Mouse (Mus musculus) kidney, embryonic 16.5 days (tissue): Measurements from ENCODE around the gene Eya3. TPM values are rescaled to one million over a fixed set of nuclear protein-coding genes. Genes with fewer than 3 reads are reported as not detected.
"Not testable (repeated sequence)": the region's sequence is repeated elsewhere in the genome, so short reads cannot be mapped to it uniquely, and the experiment has no call there.

ENCODE experiments used
- ATAC-seq: fragments of 200-750 bp; cut with Nextera tagmentation; 2 replicates; pipeline ENCODE4 v1.8.0; 2017; ENCODE audit warnings: moderate TSS enrichment; ENCODE audit not compliant: low FRiP score, low TSS enrichment
- H3K27ac ChIP-seq: fragments of 300-500 bp; sonication (generic); 2 replicates; pipeline ENCODE4 v1.5.1; 2014; ENCODE audit warnings: low read length
- H3K27me3 ChIP-seq: fragments of 300-500 bp; sonication (generic); 2 replicates; pipeline ENCODE4 v1.6.1; 2014; ENCODE audit warnings: low read length, control low read depth, mixed read lengths; ENCODE audit not compliant: insufficient read depth
- H3K36me3 ChIP-seq: fragments of 300-500 bp; sonication (generic); 2 replicates; pipeline ENCODE4 v1.6.1; 2014; ENCODE audit warnings: low read length, control low read depth, mixed read lengths; ENCODE audit not compliant: insufficient read depth
- H3K4me1 ChIP-seq: fragments of 300-500 bp; sonication (generic); 2 replicates; pipeline ENCODE4 v1.6.1; 2014; ENCODE audit warnings: low read length, control low read depth, mixed read lengths; ENCODE audit not compliant: insufficient read depth
- H3K4me2 ChIP-seq: fragments of 300-500 bp; sonication (generic); replicated peaks from 2 replicates; pipeline ENCODE4 v1.6.1; 2014; ENCODE audit warnings: low read depth, low read length
- H3K4me3 ChIP-seq: fragments of 300-500 bp; sonication (generic); 2 replicates; pipeline ENCODE4 v1.5.1; 2014; ENCODE audit warnings: mild to moderate bottlenecking, low read length
- H3K9ac ChIP-seq: fragments of 300-500 bp; sonication (generic); replicated peaks from 2 replicates; pipeline ENCODE4 v1.6.1; 2014; ENCODE audit warnings: low read length
- H3K9me3 ChIP-seq: fragments of 300-500 bp; sonication (generic); 2 replicates; pipeline ENCODE4 v1.6.1; 2016; ENCODE audit warnings: low read length, control low read depth
- WGBS: fragments of 180-500 bp; shearing (Covaris S2); extraction: QIAGEN DNeasy Blood & Tissue Kit; methylation state at CpG from one replicate; pipeline ENCODE4 v1.1.7; 2014; 5-methylcytosine and 5-hydroxymethylcytosine counted together
- polyA plus RNA-seq: library from polyadenylated mRNA; unstranded; fragments of >200 nt; fragmentation: Nextera tagmentation; extraction: Ambion mirVana; gene quantifications from 2 replicates; pipeline ENCODE4 v1.2.1, GENCODE M21; 2015

Eya3 gene
- polyA plus RNA-seq, 1 experiment from 2014 or later = 29.2 TPM

DNA sequence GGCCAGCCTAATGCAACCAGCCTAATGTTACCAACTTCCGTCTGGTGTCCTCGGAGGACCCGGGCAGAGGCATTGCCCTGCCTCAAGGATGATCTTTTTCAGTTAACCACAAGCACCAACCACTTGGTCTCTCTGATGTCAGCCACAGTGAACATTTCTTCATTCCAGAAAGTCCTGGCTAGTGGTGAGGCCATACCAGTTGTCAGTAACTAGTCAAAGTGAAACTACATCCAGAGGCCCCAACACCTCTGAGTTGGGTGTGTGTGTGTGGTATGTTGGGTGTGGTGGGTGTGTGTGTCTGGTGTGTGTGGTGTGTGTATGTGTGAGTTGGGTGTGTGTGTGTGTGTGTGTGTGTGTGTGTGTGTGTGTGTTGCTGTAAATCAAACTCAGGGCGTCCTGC, 110.0 kb downstream of the Eya3 start:
- Histone ChIP-seq H3K27me3 (no peaks in the 10 kb centered on the region), H3K27ac (no peak overlapping the region), H3K36me3 (no peaks in the 10 kb centered on the region), H3K4me2 (no peak overlapping the region), H3K4me1 (no peaks in the 10 kb centered on the region), H3K4me3 (no peak overlapping the region), H3K9me3 (no peaks in the 10 kb centered on the region), H3K9ac (no peak overlapping the region)
- ATAC-seq = no peak
- WGBS = 91% methylated on average over 4 of the region's 4 CpGs

DNA sequence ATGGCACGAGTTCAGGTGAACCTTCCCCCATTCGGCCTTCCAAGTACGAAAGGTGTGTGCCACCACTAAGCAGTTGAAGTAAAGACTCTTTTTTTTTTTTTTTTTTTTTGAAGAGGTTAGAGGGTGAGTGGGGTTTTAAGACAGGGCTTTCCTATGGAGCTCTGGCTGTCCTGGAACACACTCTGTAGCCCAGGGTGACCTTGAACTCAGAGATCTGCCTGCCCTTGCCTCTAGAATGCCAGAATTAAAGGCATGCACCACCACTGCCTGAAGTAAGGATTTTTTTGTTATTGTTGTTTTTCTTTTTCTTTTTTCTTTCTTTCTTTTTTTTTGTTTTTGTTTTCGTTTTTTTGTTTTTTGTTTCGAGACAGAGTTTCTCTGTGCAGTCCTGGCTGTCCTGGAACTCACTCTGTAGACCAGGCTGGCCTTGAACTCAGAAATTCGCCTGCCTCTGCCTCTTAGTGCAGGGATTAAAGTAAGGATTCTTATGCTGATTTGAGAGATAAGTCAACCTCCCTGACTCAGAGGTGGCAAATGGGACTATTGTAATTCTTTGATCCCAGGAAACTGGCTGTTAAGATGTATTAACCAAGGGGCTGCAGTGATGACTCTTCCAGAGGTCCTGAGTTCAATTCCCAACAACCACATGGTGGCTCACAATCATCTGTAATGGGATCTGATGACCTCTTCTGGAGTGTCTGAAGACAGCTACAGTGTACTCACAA, 110.6 kb downstream of the Eya3 start:
- Histone ChIP-seq H3K4me1 (no peaks in the 10 kb centered on the region), H3K27me3 (no peaks in the 10 kb centered on the region), H3K27ac (no peak overlapping the region), H3K9ac (no peak overlapping the region), H3K4me3 (no peak overlapping the region), H3K9me3 (no peaks in the 10 kb centered on the region), H3K36me3 (no peaks in the 10 kb centered on the region), H3K4me2 (no peak overlapping the region)
- ATAC-seq = no peak
- WGBS = 82% methylated on average over 6 of the region's 6 CpGs

DNA sequence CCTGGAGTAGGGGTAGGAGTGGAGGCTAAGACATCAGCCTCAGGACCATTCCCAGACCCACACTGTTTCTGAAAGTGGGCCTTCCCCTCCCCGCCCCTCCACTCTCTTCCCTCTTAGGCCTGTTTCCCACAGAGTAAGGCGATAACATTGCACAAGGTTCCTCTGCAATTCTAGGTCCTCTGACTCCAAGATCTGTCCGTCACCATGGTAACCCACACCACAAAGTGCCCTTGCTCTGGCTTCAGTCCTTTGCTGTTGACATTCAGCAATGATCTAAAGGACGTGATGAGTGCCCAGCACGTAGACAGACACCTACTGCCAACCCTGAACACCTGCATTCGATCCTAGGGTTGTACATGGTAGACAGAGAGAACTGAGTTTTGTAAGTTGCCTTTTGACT, 114.2 kb downstream of the Eya3 start:
- peaks cover 5% of the 10 kb centered on the region; the same call in 1 of the 2 replicates for H3K27me3 ChIP-seq
- no peaks in the 10 kb centered on the region for H3K9me3 ChIP-seq
- no peak overlapping the region for H3K4me3 ChIP-seq
- no peak overlapping the region for H3K4me2 ChIP-seq
- H3K4me1 ChIP-seq = peaks cover 6% of the 10 kb centered on the region; the same call in 1 of the 2 replicates
- H3K36me3 ChIP-seq = no peaks in the 10 kb centered on the region
- H3K27ac ChIP-seq = no peak overlapping the region
- ATAC-seq = no peak
- no peak overlapping the region for H3K9ac ChIP-seq
- WGBS = 72% methylated on average over 6 of the region's 6 CpGs

DNA sequence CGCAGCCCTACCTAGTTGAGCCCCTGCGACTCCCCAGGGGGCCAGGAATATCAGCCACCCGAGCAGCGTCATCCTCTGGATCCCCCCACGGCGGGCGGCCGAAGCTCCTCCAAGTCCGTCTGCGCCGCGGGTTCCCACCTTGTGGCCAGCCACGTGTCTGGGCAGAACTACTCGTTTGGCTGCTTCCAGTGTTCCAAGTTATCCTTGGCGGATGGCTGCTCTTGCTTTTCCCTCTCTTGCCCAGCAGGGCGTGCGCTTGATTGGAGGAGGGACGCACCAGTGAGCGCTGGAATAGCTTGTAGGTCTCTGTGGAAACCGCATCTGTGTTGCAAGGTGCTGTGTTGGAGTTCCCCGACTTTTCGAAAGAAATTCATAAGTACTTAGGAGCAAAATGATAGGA, 118.2 kb downstream of the Eya3 start, which contains the start of gene Smpdl3b:
Gene Smpdl3b (minus strand): TSS at position 279 of the 400 bp plus-strand sequence.
- Histone ChIP-seq H3K4me3 (peak within 1 kb of the TSS; percentile 51), H3K9me3 (no peaks in the 10 kb centered on the region), H3K4me1 (peaks cover 6% of the 10 kb centered on the region; the same call in 1 of the 2 replicates), H3K27me3 (peaks cover 5% of the 10 kb centered on the region; the same call in 1 of the 2 replicates), H3K27ac (no peak within 1 kb of the TSS), H3K36me3 (no peaks in the 10 kb centered on the region), H3K9ac (peak within 1 kb of the TSS; percentile 72), H3K4me2 (peak within 1 kb of the TSS; percentile 82)
- WGBS = under 1% methylated on average over 22 of the region's 22 CpGs
- ATAC-seq = peak; percentile 88

DNA sequence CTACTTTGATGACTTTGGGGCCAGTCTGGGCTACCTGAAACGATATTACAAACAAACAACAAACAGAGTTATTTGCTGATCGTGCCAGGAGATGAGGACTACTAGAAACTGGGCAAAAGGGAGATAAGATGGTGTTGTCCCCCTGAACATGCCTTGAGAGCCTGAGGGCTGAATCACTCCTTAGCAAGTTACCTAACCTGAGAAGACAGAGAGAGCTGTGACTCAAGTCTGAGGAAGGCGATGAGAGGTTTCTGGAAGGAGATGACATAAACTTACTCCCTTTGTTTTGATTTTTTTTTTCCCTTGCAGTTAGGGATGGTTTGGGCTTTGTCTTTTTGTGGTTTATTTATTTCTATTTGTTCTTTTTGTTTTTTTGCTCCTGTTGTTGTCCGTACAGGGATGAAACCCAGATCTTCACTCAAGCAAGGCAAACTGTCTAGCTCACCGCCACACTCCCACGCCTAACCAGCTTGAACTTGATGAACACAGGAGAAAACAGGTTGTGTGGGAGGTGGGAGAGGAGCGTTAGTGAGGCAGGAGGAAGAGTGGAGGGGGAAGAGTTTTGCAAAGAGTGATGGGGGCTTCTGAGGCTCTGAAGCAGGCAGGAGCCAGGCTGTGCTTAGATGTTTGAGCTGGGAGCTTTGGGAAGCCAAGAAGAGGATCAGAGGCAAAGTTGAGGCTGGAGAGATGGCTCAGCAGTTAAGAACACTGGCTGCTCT, 119.0 kb downstream of the Eya3 start:
- H3K27me3 ChIP-seq = peaks cover 5% of the 10 kb centered on the region; the same call in 1 of the 2 replicates
- no peaks in the 10 kb centered on the region for H3K9me3 ChIP-seq
- H3K4me2 ChIP-seq = peak overlapping the region; percentile 82
- H3K4me1 ChIP-seq = peaks cover 6% of the 10 kb centered on the region; the same call in 1 of the 2 replicates
- H3K27ac ChIP-seq = no peak overlapping the region
- no peak overlapping the region for H3K9ac ChIP-seq
- no peaks in the 10 kb centered on the region for H3K36me3 ChIP-seq
- H3K4me3 ChIP-seq = no peak overlapping the region
- WGBS = 53% methylated on average over 7 of the region's 7 CpGs
- no peak for ATAC-seq

DNA sequence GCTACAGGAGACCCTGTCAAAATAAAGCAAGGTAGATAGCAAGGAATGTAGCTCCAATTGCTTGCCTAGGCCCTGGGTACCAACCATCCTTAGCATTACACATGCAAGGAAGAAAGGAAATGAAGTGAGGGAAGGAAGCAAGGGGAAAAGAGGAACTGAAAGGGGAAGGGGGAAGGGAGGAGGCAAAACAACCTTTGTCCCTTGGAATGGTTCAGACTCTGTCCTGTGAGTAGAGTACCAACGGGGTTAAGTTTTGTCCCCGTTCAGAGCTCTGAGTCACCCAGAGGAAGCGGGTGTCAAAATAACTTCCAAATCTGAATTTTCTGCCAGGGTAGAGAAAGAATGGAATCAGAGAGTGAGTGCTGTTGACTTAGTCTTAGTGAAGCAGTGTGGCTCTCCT, 121.5 kb downstream of the Eya3 start:
- no peak overlapping the region for H3K4me3 ChIP-seq
- no peaks in the 10 kb centered on the region for H3K9me3 ChIP-seq
- H3K4me2 ChIP-seq = no peak overlapping the region
- no peaks in the 10 kb centered on the region for H3K36me3 ChIP-seq
- no peak overlapping the region for H3K27ac ChIP-seq
- WGBS = 58% methylated on average over 3 of the region's 3 CpGs
- H3K4me1 ChIP-seq = peaks cover 6% of the 10 kb centered on the region; the same call in 1 of the 2 replicates
- no peak for ATAC-seq
- H3K9ac ChIP-seq = no peak overlapping the region
- peaks cover 5% of the 10 kb centered on the region; the same call in 1 of the 2 replicates for H3K27me3 ChIP-seq

DNA sequence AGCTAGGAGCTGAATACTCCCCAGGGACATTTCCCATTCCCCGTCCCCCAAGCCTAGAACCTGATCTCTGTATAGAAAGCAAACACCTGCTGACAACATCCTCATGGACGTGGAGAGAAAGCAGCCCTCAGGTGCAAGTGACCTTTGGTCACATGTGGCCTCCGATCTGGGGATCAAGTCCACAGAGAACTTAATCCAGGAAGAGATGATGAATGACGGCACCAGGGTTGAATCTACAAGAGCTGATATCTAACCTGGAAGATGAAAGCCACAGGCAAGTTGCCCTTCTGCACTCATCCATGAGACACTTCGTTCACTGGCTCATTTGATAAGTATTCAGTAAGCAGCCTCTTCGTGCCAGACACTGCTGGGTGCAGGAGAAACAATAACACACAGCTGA, 123.8 kb downstream of the Eya3 start:
- H3K9ac ChIP-seq = no peak overlapping the region
- no peak overlapping the region for H3K4me3 ChIP-seq
- peaks cover under 1% of the 10 kb centered on the region; the same call in 1 of the 2 replicates for H3K27me3 ChIP-seq
- no peak overlapping the region for H3K27ac ChIP-seq
- 59% methylated on average over 6 of the region's 6 CpGs for WGBS
- no peak overlapping the region for H3K4me2 ChIP-seq
- H3K4me1 ChIP-seq = peaks cover under 1% of the 10 kb centered on the region; the same call in 1 of the 2 replicates
- ATAC-seq = no peak
- H3K36me3 ChIP-seq = no peaks in the 10 kb centered on the region
- H3K9me3 ChIP-seq = no peaks in the 10 kb centered on the region

DNA sequence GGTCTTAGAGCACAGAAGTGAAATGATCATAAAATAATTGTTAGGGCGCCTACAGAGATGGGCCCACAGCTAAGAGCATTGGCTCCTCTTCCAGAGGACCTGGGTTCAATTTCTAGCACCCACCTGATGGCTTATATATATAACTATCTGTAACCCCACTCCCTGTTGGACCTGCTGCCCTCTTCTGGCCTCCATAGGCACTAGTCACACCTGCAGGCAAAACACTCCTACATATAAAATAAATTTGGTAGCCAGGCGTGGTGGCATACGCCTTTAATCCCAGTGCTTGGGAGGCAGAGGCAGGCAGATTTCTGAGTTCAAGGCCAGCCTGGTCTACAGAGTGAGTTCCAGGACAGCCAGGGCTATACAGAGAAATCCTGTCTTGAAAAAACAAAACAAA, 124.3 kb downstream of the Eya3 start:
- not testable (repeated sequence) for ATAC-seq

DNA sequence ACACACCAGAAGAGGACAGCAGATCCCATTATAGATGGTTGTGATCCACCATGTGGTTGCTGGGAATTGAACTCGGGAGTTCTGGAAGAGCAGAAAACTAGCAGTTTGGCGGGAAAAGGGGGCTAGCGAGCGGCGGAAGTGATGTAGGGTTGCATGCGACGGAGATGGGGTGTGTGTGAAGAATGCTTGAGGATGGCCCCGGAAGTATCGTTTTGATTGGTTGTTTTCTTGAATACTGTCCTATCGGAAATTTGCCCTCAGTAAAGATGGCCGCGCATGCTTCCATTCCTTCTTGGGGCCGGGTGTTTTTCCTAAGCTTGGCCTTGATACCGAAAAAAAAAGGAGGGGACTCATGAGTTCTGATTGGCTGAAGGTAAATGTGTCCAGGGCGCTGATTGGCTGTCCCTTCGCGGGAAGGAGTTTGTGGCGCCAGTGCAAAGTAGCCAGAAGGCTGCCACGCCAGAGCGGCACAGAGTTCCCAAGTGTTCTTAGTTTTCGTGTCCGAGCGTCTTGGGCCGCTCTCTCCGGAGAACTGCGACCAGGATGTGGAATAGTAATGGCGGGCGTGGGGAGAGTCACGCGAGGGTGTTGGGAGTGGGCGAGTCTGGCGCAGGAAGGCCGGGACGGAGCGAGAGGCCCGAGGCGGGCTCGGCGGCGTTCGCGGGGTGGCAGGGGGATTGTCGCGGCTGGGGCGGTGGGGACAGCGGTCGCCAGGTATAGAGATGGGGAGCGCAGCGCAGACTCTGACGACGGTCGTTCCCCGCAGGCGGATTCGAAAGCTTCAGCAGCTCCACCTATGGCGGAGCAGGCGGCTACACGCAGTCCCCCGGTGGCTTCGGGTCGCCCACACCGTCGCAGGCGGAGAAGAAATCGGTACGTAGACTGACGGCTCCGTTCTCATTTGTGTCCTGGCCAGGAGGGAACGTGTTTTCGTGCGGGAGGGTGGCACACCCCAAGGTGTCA, 129.4 kb downstream of the Eya3 start, which contains the start of gene Rpa2:
Gene Rpa2 (plus strand): TSS at position 419 of the 963 bp plus-strand sequence.
- H3K4me1 ChIP-seq = peaks cover 10% of the 10 kb centered on the region
- peak; percentile 96 for ATAC-seq
- H3K9me3 ChIP-seq = no peaks in the 10 kb centered on the region
- H3K27ac ChIP-seq = peak within 1 kb of the TSS; percentile 82
- H3K4me3 ChIP-seq = peak within 1 kb of the TSS; percentile 88
- under 1% methylated on average over 66 of the region's 71 CpGs for WGBS
- peaks cover 23% of the 10 kb centered on the region for H3K36me3 ChIP-seq
- H3K9ac ChIP-seq = peak within 1 kb of the TSS; percentile 82
- peak within 1 kb of the TSS; percentile 73 for H3K4me2 ChIP-seq
- H3K27me3 ChIP-seq = no peaks in the 10 kb centered on the region

More for the DNA sequence above, 124.3 kb downstream of the Eya3 start:
- H3K27me3 ChIP-seq, H3K9ac ChIP-seq, H3K27ac ChIP-seq, H3K9me3 ChIP-seq, H3K36me3 ChIP-seq, H3K4me3 ChIP-seq, H3K4me2 ChIP-seq, H3K4me1 ChIP-seq: not testable (repeated sequence)
- WGBS = 93% methylated on average over 3 of the region's 3 CpGs
